Mouse (Mus musculus) heart, adult 2 months (tissue): Measurements from ENCODE around the gene Eid1.

Source experiments
- CTCF ChIP-seq: fragments of 200-600 bp; IDR thresholded peaks from 2 replicates; pipeline ENCODE4 v1.8.1; 2022; ENCODE audit warnings: antibody characterized with exemption, mild to moderate bottlenecking, moderate library complexity
- POLR2A ChIP-seq: fragments of 200-500 bp; IDR thresholded peaks from 2 replicates; pipeline ENCODE4 v1.6.1; 2011; ENCODE audit warnings: mild to moderate bottlenecking, low read depth, low read length, control low read depth; ENCODE audit not compliant: insufficient read depth

DNA sequence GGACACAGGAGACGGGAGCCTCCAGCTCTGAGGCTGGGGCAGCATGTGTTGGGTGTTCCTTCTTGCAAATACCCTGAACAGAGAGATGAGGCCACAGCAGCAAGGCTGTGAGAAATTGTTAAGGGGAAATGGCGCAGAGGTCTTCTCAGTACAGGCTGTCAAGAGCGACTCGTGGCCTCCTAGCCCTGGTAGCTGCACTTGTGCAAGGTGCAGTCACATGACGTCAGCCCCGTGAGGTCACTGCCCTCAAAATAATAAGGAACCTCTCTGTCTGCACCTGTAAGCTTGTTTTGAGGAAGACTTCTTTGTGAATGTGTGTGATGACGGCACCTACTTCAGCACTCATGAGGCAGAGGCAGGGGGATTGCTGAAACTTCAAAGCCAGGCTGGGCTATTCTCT lies 11.0 kb downstream of the Eid1 start:
- TF ChIP-seq CTCF (no peak), POLR2A (no peak)
